Mouse (Mus musculus): Measurements from ENCODE around the gene Pde4d. TPM values are rescaled to one million over a fixed set of nuclear protein-coding genes. Genes with fewer than 3 reads are reported as not detected.

The Pde4d gene
- polyA plus RNA-seq, 1 experiment from 2014 or later = 13.0 TPM

DNA sequence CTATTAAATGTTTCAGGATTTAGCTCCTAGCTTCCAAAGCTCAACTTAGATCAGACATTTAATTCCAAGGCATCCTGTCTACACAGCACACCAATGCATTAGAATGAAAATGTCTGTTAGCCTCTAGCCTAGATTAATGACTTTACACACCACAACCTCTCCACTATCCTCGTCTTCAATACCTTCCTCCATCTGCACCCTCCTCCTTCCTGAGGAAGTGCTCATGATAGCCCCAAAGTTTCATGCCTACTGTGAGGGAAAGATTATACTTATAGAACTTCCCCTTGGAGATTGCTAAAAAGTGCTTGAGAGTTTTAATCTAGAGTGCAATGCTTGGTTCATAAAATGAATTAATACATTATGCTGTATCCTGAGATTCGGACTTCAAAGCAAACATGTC lies 487.5 kb downstream of the Pde4d start:
- Histone ChIP-seq H3K9ac (ENCODE audit: low read length) (no peak overlapping the region), H3K36me3 (ENCODE audit: control insufficient read depth, insufficient read depth, low read length) (no peaks in the 10 kb centered on the region), H3K9me3 (ENCODE audit: control insufficient read depth, low read length) (no peaks in the 10 kb centered on the region), H3K27me3 (ENCODE audit: control insufficient read depth, insufficient read depth, low read length) (no peaks in the 10 kb centered on the region), H3K4me3 (ENCODE audit: low read depth, low read length) (no peak overlapping the region), H3K4me1 (replicated peaks; ENCODE audit: control insufficient read depth, insufficient read depth) (no peaks in the 10 kb centered on the region), H3K4me2 (replicated peaks; ENCODE audit: low read depth) (no peak overlapping the region), H3K27ac (replicated peaks) (no peak overlapping the region)
- TF ChIP-seq EP300 (optimal IDR thresholded peaks at IDR 0.05) (no peak), CTCF (IDR thresholded peaks at IDR 0.05; ENCODE audit: low read depth) (no peak)
- DNase-seq (ENCODE audit: low spot score) = no peak
- ATAC-seq (ENCODE audit: low FRiP score, low TSS enrichment) = no peak
- 66% methylated on average over 2 of the region's 2 CpGs for WGBS

DNA sequence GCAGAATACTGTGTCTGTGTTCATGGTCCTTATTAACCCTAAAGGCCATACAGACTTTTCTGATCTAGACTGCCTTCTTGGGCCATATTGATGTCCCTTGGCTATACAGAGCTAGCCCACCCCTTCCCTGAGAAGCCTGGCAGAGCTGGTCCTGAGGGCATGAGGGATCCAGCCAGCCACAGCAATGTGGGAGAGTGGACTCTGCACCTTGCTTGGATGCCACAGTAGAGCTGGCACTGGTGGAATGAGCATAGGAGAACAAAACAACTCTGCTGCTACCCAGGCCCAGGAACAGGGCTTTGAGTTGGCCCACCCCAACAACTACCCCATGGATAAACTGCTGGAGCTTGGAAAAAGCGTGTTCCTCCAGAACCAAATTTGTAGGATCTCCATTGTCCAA lies 503.2 kb downstream of the Pde4d start:
- TF ChIP-seq EP300 (optimal IDR thresholded peaks at IDR 0.05) = no peak
- no peak for TF ChIP-seq CTCF (IDR thresholded peaks at IDR 0.05; ENCODE audit: low read depth)
- Histone ChIP-seq H3K9ac (ENCODE audit: low read length) (no peak overlapping the region), H3K9me3 (ENCODE audit: control insufficient read depth, low read length) (no peaks in the 10 kb centered on the region), H3K36me3 (ENCODE audit: control insufficient read depth, insufficient read depth, low read length) (no peaks in the 10 kb centered on the region), H3K27ac (replicated peaks) (no peak overlapping the region), H3K4me3 (ENCODE audit: low read depth, low read length) (no peak overlapping the region), H3K4me1 (replicated peaks; ENCODE audit: control insufficient read depth, insufficient read depth) (no peaks in the 10 kb centered on the region), H3K4me2 (replicated peaks; ENCODE audit: low read depth) (no peak overlapping the region), H3K27me3 (ENCODE audit: control insufficient read depth, insufficient read depth, low read length) (no peaks in the 10 kb centered on the region)
- no peak for ATAC-seq (ENCODE audit: low FRiP score, low TSS enrichment)
- DNase-seq (ENCODE audit: low spot score) = no peak
- 96% methylated on average over 1 of the region's 1 CpGs for WGBS

DNA sequence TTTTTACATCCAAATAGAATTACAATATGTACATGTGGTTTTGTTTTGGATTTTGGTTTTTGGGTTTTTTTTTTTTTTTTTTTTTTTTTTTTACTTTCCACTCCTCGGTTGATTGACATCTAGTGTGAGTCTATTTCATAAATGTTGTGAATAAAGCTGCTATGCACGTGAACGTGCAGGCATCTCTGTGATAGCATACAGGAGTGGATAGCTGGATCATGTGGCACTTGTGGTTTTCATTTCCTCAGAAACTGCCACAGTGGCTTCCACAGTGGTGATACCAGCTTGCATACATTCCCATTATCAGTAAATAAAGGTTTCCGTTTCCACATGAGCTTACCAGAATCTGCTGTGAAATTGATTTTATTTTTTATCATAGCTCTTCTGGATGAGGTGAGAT lies 506.3 kb downstream of the Pde4d start:
- Histone ChIP-seq H3K36me3 (ENCODE audit: control insufficient read depth, insufficient read depth, low read length) (no peaks in the 10 kb centered on the region), H3K4me3 (ENCODE audit: low read depth, low read length) (no peak overlapping the region), H3K9me3 (ENCODE audit: control insufficient read depth, low read length) (no peaks in the 10 kb centered on the region), H3K4me1 (replicated peaks; ENCODE audit: control insufficient read depth, insufficient read depth) (no peaks in the 10 kb centered on the region), H3K9ac (ENCODE audit: low read length) (no peak overlapping the region), H3K27ac (replicated peaks) (no peak overlapping the region), H3K27me3 (ENCODE audit: control insufficient read depth, insufficient read depth, low read length) (no peaks in the 10 kb centered on the region), H3K4me2 (replicated peaks; ENCODE audit: low read depth) (no peak overlapping the region)
- no peak for TF ChIP-seq EP300 (optimal IDR thresholded peaks at IDR 0.05)
- TF ChIP-seq CTCF (IDR thresholded peaks at IDR 0.05; ENCODE audit: low read depth) = no peak
- WGBS = 75% methylated on average over 4 of the region's 4 CpGs
- ATAC-seq (ENCODE audit: low FRiP score, low TSS enrichment) (no peak), DNase-seq (ENCODE audit: low spot score) (no peak)

DNA sequence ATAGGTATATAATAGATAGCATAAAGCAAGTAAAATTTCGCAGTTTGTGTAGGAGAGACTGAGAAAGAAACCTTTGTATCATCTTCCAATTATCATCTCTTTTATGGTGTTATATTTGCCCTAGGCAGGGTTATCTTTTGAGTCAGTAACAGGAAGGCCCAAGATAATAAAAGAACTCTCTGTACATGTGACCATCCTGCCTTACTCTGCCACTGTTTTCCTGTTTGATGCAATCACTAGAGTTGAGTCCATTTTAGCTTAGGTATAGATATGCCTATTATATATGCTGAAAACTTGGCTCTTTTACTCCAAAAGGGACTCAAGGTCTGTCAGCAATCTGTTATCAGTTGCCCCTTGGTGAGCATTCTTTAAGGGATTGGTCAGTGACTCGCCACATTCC lies 514.3 kb downstream of the Pde4d start:
- no peak for ATAC-seq (ENCODE audit: low FRiP score, low TSS enrichment)
- 78% methylated on average over 2 of the region's 2 CpGs for WGBS

DNA sequence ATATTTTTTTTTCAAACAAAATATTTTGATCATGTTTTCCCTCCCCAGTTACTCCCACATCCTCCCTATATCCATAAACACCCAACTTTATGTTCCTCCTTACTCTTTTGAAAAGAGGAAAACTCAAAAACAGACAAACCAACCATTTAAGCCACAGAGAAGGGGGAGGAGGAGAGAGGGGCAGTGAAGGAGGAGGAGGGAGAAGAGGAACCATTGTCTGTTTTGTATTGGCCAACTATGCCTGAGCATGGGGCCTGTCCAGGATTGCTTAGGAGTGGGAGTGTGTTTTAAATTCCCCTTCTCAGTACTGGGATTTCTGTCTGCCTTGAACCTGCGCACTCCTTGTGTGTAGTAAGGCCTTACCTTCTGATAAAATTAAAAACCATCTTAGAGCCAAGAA lies 531.4 kb downstream of the Pde4d start:
- TF ChIP-seq EP300 (optimal IDR thresholded peaks at IDR 0.05) = no peak
- no peak for TF ChIP-seq CTCF (IDR thresholded peaks at IDR 0.05; ENCODE audit: low read depth)
- ATAC-seq (ENCODE audit: low FRiP score, low TSS enrichment) = no peak
- H3K36me3 ChIP-seq (ENCODE audit: control insufficient read depth, insufficient read depth, low read length) = no peaks in the 10 kb centered on the region
- no peak overlapping the region for H3K4me3 ChIP-seq (ENCODE audit: low read depth, low read length)
- H3K4me1 ChIP-seq (replicated peaks; ENCODE audit: control insufficient read depth, insufficient read depth) = no peaks in the 10 kb centered on the region
- no peak for DNase-seq (ENCODE audit: low spot score)
- H3K27ac ChIP-seq (replicated peaks) = no peak overlapping the region
- H3K4me2 ChIP-seq (replicated peaks; ENCODE audit: low read depth) = no peak overlapping the region
- WGBS = 97% methylated on average over 1 of the region's 1 CpGs
- H3K27me3 ChIP-seq (ENCODE audit: control insufficient read depth, insufficient read depth, low read length) = no peaks in the 10 kb centered on the region
- H3K9ac ChIP-seq (ENCODE audit: low read length) = no peak overlapping the region
- no peaks in the 10 kb centered on the region for H3K9me3 ChIP-seq (ENCODE audit: control insufficient read depth, low read length)

More for the DNA sequence above, 514.3 kb downstream of the Pde4d start:
- no peaks in the 10 kb centered on the region for H3K36me3 ChIP-seq (ENCODE audit: control insufficient read depth, insufficient read depth, low read length)
- H3K4me1 ChIP-seq (replicated peaks; ENCODE audit: control insufficient read depth, insufficient read depth) = no peaks in the 10 kb centered on the region
- H3K27me3 ChIP-seq (ENCODE audit: control insufficient read depth, insufficient read depth, low read length) = no peaks in the 10 kb centered on the region
- H3K9me3 ChIP-seq (ENCODE audit: control insufficient read depth, low read length) = no peaks in the 10 kb centered on the region
- H3K4me3 ChIP-seq (ENCODE audit: low read depth, low read length) = no peak overlapping the region
- no peak overlapping the region for H3K4me2 ChIP-seq (replicated peaks; ENCODE audit: low read depth)
- H3K27ac ChIP-seq (replicated peaks) = no peak overlapping the region
- DNase-seq (ENCODE audit: low spot score) = no peak
- no peak overlapping the region for H3K9ac ChIP-seq (ENCODE audit: low read length)
- TF ChIP-seq EP300 (optimal IDR thresholded peaks at IDR 0.05) = no peak

DNA sequence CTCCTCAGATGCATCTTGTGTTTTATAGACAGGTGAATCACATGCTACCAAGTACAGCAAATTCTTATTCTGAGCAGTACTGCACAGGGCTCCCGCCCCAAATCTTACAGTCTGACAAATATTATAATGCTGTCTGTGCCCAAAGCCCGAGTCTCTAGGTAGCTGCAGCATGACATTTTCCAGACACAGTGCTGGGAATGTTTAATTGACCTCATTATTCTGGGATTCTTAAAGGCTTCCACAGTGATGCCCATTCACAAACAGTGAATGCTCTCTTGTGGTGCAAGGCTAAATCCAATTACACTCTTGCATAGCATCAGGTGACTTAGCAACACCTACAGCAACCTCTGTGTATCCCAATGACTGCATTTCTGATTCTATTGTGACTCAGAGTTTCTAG lies 549.0 kb downstream of the Pde4d start:
- Histone ChIP-seq H3K27me3 (ENCODE audit: control insufficient read depth, insufficient read depth, low read length) (no peaks in the 10 kb centered on the region), H3K9ac (ENCODE audit: low read length) (no peak overlapping the region), H3K9me3 (ENCODE audit: control insufficient read depth, low read length) (no peaks in the 10 kb centered on the region), H3K4me1 (replicated peaks; ENCODE audit: control insufficient read depth, insufficient read depth) (no peaks in the 10 kb centered on the region), H3K36me3 (ENCODE audit: control insufficient read depth, insufficient read depth, low read length) (no peaks in the 10 kb centered on the region), H3K4me3 (ENCODE audit: low read depth, low read length) (no peak overlapping the region), H3K27ac (replicated peaks) (no peak overlapping the region), H3K4me2 (replicated peaks; ENCODE audit: low read depth) (no peak overlapping the region)
- TF ChIP-seq EP300 (optimal IDR thresholded peaks at IDR 0.05) = no peak
- TF ChIP-seq CTCF (IDR thresholded peaks at IDR 0.05; ENCODE audit: low read depth) = no peak
- DNase-seq (ENCODE audit: low spot score) = no peak
- no peak for ATAC-seq (ENCODE audit: low FRiP score, low TSS enrichment)
- 63% methylated on average over 2 of the region's 2 CpGs for WGBS

Data from stomach, postnatal 0 days (tissue).